Mouse (Mus musculus) CD4-positive helper T cell, adult 2 months (primary cell): ENCODE measurements around the gene Prim1.
"Not testable (repeated sequence)": the region's sequence is repeated elsewhere in the genome, so short reads cannot be mapped to it uniquely, and the experiment has no call there.

ENCODE experiments used
- DNase-seq: peaks from one replicate; pipeline ENCODE4 v3.0.0-alpha.2; 2012; ENCODE audit warnings: low read depth, missing footprints, low spot score

The Prim1 gene

DNA sequence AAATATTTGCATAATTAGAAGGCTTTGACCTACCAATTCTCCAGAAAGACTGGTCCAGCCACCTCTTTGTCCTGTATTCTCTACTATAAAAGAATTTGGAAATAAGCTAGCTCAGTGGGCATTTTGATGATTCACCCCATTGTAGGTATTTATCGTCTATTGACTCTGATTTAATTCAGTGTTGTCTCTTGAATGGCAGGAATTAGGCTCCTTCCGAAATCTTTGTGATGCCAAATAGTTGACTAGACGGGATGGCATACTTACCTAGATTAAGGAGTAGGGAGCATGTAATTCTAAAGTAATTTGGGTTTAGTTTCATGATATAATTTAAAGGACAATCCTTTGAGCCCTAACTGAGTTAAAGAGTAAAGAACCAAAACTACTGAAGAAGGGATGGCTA is 23.0 kb downstream of the Prim1 start:
- no peak for DNase-seq

DNA sequence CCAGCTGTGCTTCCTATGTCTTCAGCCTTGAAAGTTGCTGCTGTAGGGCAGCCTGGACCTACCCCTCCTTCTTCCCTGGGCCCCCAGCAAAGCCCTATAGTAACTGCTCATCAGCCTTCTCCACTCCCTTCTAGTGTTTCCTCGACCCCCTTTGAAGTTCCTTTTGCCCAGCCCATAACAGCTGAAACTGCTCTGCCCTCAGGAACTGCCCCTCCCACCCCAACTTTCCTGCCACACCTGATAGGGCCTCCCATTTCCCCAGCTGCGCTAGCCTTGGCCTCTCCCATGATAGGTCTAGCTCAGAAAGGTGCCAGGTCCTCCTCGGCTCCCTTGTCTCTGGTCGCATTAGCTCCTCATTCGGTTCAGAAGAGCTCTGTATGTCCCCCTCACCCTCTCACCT is 24.2 kb downstream of the Prim1 start:
- peak; percentile 61 for DNase-seq

DNA sequence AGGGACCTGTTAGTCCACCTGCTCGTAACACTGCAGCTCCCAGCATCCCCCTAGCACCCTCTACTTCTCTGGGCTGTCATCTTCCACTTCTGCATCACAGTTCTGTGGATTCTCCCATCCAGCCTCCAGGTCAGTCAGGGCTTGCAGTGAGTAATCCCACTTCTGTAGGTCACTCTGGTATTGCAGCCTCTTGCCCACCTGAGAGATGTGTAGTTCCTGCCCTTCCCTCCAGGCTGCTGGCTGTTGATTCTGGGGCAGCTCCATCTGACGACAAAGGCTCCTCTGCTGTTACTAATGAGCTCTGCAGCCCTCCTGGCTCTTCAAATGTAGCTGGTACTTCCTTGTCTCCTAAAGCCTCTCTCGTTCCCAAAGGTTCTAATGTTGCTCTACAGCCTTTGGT is 24.9 kb downstream of the Prim1 start:
- no peak for DNase-seq

DNA sequence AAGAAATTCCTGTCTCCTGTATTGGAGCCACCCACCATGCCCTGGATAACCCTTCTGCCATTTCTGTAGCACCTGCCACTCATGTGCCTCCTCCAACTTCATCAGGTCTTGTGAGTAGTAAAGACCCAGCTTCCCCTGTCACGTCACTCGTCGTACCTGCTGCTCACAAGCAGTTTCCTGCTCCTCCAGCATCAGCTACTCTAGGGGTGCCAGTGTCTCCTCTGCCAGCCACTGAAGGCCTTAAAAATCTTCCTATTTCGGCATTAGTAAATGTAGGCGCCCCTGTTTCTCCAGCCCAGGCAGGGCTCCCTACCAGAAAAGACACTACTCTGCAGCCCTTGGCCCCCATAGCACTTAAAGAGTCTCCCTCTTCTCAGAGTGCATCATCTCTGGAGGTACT is 25.3 kb downstream of the Prim1 start:
- DNase-seq = no peak

DNA sequence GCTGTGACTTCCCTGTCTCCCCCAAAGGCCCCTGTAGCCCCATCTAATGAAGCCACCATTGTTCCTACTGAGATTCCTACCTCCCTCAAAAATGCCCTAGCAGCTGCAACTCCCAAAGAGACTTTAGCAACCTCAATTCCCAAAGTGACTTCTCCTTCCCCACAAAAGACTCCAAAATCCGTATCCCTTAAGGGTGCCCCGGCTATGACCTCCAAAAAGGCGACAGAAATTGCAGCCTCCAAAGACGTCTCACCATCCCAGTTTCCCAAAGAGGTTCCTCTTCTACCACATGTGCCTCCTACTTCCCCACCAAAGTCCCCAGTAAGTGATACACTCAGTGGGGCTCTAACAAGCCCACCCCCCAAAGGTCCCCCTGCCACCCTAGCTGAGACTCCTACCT is 26.7 kb downstream of the Prim1 start:
- DNase-seq = no peak

DNA sequence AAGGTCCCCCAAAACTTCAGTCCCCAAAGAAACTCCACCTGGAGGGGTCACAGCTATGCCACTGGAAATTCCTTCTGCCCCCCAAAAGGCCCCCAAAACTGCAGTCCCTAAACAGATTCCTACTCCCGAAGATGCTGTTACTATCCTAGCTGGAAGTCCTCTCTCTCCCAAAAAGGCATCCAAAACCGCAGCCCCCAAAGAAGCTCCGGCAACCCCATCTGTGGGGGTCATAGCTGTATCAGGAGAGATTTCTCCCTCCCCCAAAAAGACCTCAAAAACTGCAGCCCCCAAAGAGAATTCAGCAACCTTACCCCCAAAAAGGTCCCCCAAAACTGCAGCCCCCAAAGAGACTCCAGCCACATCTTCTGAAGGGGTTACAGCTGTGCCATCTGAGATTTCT is 27.5 kb downstream of the Prim1 start:
- no peak for DNase-seq

GRCm38 (mm10) chr10:128043041-128043835 is 28.3 kb downstream of the Prim1 start:
- DNase-seq = no peak

- no peak for DNase-seq
These were observed 33.2 kb downstream of the Prim1 start for GRCm38 (mm10) chr10:128048157-128048556.

- no peak for DNase-seq
These were observed 34.8 kb downstream of the Prim1 start for GRCm38 (mm10) chr10:128049741-128050140.

DNA sequence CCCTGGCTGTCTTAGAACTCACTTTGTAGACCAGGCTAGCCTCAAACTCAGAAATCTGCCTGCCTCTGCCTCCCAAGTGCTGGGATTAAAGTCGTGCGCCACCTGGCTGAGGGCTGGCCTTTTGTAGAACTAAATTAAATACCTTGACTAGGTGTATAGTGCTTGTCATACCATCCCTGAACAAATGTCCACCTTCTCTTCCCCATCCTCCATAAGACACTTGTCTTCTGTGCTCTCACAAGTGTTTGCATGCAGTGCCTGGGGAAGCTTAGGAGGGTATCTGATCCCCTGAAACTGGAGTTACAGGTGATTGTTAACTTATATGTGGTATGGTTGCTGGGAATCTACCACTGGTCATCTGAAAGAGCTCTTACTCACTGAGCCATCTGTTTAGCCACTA is 35.4 kb downstream of the Prim1 start:
- no peak for DNase-seq

DNA sequence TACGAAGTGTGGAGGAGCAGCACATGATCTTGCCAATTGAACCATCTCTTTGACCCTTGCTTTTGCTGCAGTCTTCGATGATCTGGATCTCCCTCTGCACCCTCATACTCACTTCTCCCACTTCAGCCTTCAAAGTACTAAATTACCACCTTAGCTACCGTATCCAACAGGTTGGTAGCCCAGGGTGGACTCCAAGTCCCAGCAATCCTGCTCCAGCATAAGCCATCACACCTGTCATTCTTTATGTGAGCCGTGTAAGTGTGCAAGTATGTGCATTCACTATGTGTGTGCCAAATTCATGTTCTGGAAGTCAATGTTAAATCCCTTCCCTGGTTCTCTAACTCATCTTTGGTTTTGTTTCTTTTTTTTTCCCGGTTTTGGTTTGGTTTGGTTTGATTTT is 36.6 kb downstream of the Prim1 start:
- DNase-seq = no peak

DNA sequence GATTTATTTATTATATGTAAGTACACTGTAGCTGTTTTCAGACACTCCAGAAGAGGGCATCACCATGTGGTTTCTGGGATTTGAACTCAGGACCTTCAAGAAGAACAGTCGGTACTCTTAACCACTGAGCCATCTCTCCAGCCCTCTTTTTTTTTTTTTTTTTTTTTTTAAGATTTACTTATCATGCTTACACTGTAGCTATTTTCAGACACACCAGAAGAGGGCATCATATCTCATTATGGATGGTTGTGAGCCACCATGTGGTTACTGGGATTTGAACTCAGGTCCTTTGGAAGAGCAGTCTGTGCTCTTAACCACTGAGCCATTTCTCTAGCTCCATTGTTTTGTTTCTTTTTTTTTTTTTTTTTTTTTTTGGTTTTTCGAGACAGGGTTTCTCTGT is 37.2 kb downstream of the Prim1 start:
- not testable (repeated sequence) for DNase-seq

- DNase-seq = no peak
These were observed 38.0 kb downstream of the Prim1 start for GRCm38 (mm10) chr10:128053001-128053400.

DNA sequence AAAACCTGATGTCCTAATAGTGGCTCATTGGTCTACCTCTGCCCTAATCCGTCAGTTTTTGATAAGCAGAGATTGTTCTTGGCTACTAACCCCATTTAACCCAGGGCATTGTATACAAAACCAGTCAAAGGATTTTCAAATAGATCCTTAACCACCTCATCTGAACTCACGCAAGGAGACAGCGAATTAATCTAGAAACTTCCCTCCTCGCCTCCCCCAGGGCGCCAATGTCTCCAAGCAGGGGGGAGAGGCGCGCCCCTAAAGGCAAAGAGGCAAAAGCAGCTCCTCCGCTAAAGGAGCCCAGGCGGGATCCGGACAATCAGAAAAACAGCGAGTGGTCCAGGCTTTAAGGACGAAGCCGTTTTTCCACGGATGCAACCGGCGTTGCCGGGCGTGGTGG is 43.2 kb downstream of the Prim1 start:
- no peak for DNase-seq

GRCm38 (mm10) chr10:128058601-128059151 is 43.7 kb downstream of the Prim1 start, which contains the start of gene Ptges3:
Gene Ptges3 (plus strand): TSS chr10:128058954.
- DNase-seq = peak; percentile 97

GRCm38 (mm10) chr10:128059207-128059981 is 44.4 kb downstream of the Prim1 start:
- DNase-seq = peak; percentile 87

DNA sequence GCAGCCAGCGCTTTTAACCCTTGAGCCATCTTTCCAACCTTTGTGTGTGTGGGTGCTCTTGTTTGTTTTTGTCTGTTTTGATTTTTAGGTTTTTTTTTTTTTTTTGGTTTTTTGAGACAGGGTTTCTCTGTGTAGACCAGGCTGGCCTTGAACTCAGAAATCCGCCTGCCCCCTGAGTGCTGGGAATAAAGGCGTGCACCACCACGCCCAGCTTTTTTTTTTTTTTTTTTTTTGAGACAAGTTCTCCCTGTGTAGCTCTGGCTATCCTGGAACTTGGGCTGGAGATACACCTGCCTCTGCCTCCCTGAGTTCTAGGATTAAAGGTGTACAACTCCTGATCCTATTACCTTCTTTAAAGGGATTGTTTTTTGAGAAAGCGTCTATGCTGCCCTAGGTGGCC is 46.1 kb downstream of the Prim1 start:
- no peak for DNase-seq

- no peak for DNase-seq
These were observed 47.4 kb downstream of the Prim1 start for GRCm38 (mm10) chr10:128062221-128062989.

DNA sequence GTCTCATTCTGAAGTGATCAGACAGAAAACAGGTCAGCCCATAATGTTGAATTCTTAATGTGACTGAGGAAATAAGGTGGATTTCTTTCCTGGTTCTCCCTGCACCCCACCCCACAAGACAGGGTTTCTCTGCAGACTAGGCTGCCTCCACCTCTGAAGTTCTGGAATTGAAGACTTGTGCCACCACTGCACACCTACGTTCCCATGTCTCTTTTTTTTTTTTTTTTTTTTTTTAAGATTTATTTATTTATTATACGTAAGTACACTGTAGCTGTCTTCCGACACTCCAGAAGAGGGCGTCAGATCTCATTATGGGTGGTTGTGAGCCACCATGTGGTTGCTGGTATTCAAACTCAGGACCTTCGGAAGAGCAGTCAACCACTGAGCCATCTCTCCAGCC is 51.1 kb downstream of the Prim1 start:
- DNase-seq = no peak

DNA sequence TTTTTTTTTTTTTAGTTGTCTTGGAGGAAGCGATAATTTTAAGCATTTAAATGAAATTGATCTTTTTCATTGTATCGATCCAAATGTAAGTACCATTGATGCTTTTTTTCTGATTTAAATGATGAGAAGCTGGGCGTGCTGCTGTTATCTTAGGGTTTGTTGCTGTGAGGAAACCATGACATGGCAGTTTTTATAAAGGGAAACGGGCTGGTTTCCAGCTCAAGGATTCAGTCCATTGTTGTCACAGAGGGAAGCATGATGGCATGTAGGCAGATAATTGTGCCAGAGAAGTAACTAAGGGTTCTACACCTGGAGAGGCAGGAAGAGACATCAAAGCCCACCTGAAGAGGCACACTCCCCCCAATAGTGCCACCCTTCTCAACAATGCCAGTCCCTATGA is 54.2 kb downstream of the Prim1 start:
- DNase-seq = no peak

DNA sequence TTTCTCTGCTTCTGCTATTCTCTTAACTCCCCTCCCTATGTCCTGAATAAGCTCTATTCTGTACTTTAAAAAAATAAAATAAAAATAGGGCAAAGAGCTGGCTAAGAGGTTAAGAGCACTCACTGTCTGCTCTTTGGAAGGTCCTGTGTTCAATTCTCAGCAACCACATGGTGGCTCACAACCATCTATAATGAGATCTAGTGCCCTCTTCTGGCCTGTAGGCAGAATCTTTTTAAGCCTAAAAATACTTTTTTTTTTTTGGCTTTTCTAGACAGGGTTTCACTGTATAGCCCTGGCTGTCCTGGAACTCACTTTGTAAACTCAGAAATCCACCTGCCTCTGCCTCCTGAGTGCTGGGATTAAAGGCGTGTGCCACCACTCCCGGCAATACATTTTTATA is 55.5 kb downstream of the Prim1 start:
- DNase-seq = not testable (repeated sequence)

- not testable (repeated sequence) for DNase-seq
These were observed 63.3 kb downstream of the Prim1 start for GRCm38 (mm10) chr10:128078269-128078668.
